Mouse (Mus musculus) stomach, embryonic 16.5 days (tissue): Measurements from ENCODE around the gene Cep112. TPM values are rescaled to one million over a fixed set of nuclear protein-coding genes. Genes with fewer than 3 reads are reported as not detected.

Experiments used
- ATAC-seq: fragments of 200-750 bp; cut with Nextera tagmentation; 2 replicates; pipeline ENCODE4 v1.8.0; 2017; ENCODE audit warnings: moderate number of reproducible peaks, moderate TSS enrichment; ENCODE audit not compliant: insufficient read depth, low FRiP score
- H3K27ac ChIP-seq: fragments of 300-500 bp; sonication (generic); 2 replicates; pipeline ENCODE4 v1.5.1; 2014; ENCODE audit warnings: low read length
- H3K27me3 ChIP-seq: fragments of 300-500 bp; sonication (generic); 2 replicates; pipeline ENCODE4 v1.6.1; 2014; ENCODE audit warnings: low read length, control low read depth, mixed read lengths; ENCODE audit not compliant: control insufficient read depth, insufficient read depth
- H3K36me3 ChIP-seq: fragments of 300-500 bp; sonication (generic); 2 replicates; pipeline ENCODE4 v1.6.1; 2014; ENCODE audit warnings: low read length; ENCODE audit not compliant: control insufficient read depth, insufficient read depth
- H3K4me1 ChIP-seq: fragments of 300-500 bp; sonication (generic); 2 replicates; pipeline ENCODE4 v1.6.1; 2014; ENCODE audit warnings: low read length, control low read depth, mixed read lengths; ENCODE audit not compliant: control insufficient read depth, insufficient read depth
- H3K4me2 ChIP-seq: fragments of 300-500 bp; sonication (generic); 2 replicates; pipeline ENCODE4 v1.6.1; 2014; ENCODE audit warnings: low read depth, low read length, mixed read lengths
- H3K4me3 ChIP-seq: fragments of 300-500 bp; sonication (generic); replicated peaks from 2 replicates; pipeline ENCODE4 v1.5.1; 2014; ENCODE audit warnings: mild to moderate bottlenecking, low read length
- H3K9ac ChIP-seq: fragments of 300-500 bp; sonication (generic); 2 replicates; pipeline ENCODE4 v1.6.1; 2014; ENCODE audit warnings: low read length
- H3K9me3 ChIP-seq: fragments of 300-500 bp; sonication (generic); replicated peaks from 2 replicates; pipeline ENCODE4 v1.6.1; 2016; ENCODE audit warnings: low read length, control low read depth; ENCODE audit not compliant: control insufficient read depth
- WGBS: fragments of 180-500 bp; shearing (Covaris S2); extraction: QIAGEN DNeasy Blood & Tissue Kit; methylation state at CpG from one replicate; pipeline ENCODE4 v1.1.7; 2014; 5-methylcytosine and 5-hydroxymethylcytosine counted together
- polyA plus RNA-seq: library from polyadenylated mRNA; unstranded; fragments of >200 nt; fragmentation: Nextera tagmentation; extraction: Ambion mirVana; gene quantifications from 2 replicates; pipeline ENCODE4 v1.2.1, GENCODE M21; 2015

Gene Cep112
- polyA plus RNA-seq, 1 experiment from 2014 or later, result 9.9 TPM

GRCm38 (mm10) chr11:108396076-108396829 lies 28.7 kb upstream of the Cep112 start:
- Histone ChIP-seq H3K36me3 (no peaks in the 10 kb centered on the region), H3K4me3 (no peak overlapping the region), H3K27me3 (no peaks in the 10 kb centered on the region), H3K9ac (no peak overlapping the region), H3K9me3 (no peaks in the 10 kb centered on the region), H3K4me1 (no peaks in the 10 kb centered on the region), H3K27ac (no peak overlapping the region), H3K4me2 (no peak overlapping the region)
- 61% methylated on average over 7 of the region's 7 CpGs for whole genome bisulfite sequencing
- ATAC-seq, result no peak

GRCm38 (mm10) chr11:108409876-108410644 lies 14.9 kb upstream of the Cep112 start:
- no peaks in the 10 kb centered on the region for H3K9me3 ChIP-seq
- H3K4me1 ChIP-seq, result no peaks in the 10 kb centered on the region
- ATAC-seq, result no peak
- H3K27ac ChIP-seq, result no peak overlapping the region
- H3K4me2 ChIP-seq, result no peak overlapping the region
- H3K36me3 ChIP-seq, result no peaks in the 10 kb centered on the region
- H3K9ac ChIP-seq, result no peak overlapping the region
- no peaks in the 10 kb centered on the region for H3K27me3 ChIP-seq
- H3K4me3 ChIP-seq, result no peak overlapping the region
- 62% methylated on average over 7 of the region's 9 CpGs for WGBS

- Histone ChIP-seq H3K36me3 (no peaks in the 10 kb centered on the region), H3K4me1 (no peaks in the 10 kb centered on the region), H3K4me2 (no peak overlapping the region), H3K9me3 (no peaks in the 10 kb centered on the region), H3K4me3 (no peak overlapping the region), H3K27me3 (no peaks in the 10 kb centered on the region), H3K9ac (no peak overlapping the region), H3K27ac (no peak overlapping the region)
- ATAC-seq, result no peak
- WGBS, result 84% methylated on average over 1 of the region's 1 CpGs
These were observed 8.6 kb upstream of the Cep112 start for GRCm38 (mm10) chr11:108416360-108416759.

- no peak overlapping the region for H3K4me2 ChIP-seq
- no peaks in the 10 kb centered on the region for H3K27me3 ChIP-seq
- H3K36me3 ChIP-seq, result no peaks in the 10 kb centered on the region
- no peak overlapping the region for H3K9ac ChIP-seq
- no peaks in the 10 kb centered on the region for H3K9me3 ChIP-seq
- no peaks in the 10 kb centered on the region for H3K4me1 ChIP-seq
- no peak overlapping the region for H3K4me3 ChIP-seq
- no peak overlapping the region for H3K27ac ChIP-seq
- WGBS, result 23% methylated on average over 1 of the region's 1 CpGs
- no peak for ATAC-seq
These were observed 6.5 kb upstream of the Cep112 start for GRCm38 (mm10) chr11:108418540-108418939.

- Histone ChIP-seq H3K4me2 (no peak overlapping the region), H3K9me3 (no peaks in the 10 kb centered on the region), H3K9ac (no peak overlapping the region), H3K27me3 (no peaks in the 10 kb centered on the region), H3K27ac (no peak overlapping the region), H3K36me3 (no peaks in the 10 kb centered on the region), H3K4me3 (no peak overlapping the region), H3K4me1 (no peaks in the 10 kb centered on the region)
- ATAC-seq, result no peak
- 91% methylated on average over 6 of the region's 6 CpGs for WGBS
These were observed 5.8 kb upstream of the Cep112 start for GRCm38 (mm10) chr11:108419242-108419641.

GRCm38 (mm10) chr11:108420751-108421150 lies 4.2 kb upstream of the Cep112 start:
- ATAC-seq, result no peak
- no peak overlapping the region for H3K4me2 ChIP-seq
- H3K27ac ChIP-seq, result no peak overlapping the region
- no peak overlapping the region for H3K9ac ChIP-seq
- no peaks in the 10 kb centered on the region for H3K36me3 ChIP-seq
- 53% methylated on average over 4 of the region's 4 CpGs for WGBS
- H3K27me3 ChIP-seq, result no peaks in the 10 kb centered on the region
- no peak overlapping the region for H3K4me3 ChIP-seq
- no peaks in the 10 kb centered on the region for H3K9me3 ChIP-seq
- no peaks in the 10 kb centered on the region for H3K4me1 ChIP-seq

- no peak overlapping the region for H3K4me3 ChIP-seq
These were observed 1.8 kb upstream of the Cep112 start for GRCm38 (mm10) chr11:108423221-108423620.

GRCm38 (mm10) chr11:108424111-108424510 lies 881 bp upstream of the Cep112 start:
- H3K36me3 ChIP-seq, result no peaks in the 10 kb centered on the region
- H3K27me3 ChIP-seq, result no peaks in the 10 kb centered on the region
- H3K4me1 ChIP-seq, result peaks cover 9% of the 10 kb centered on the region
- 16% methylated on average over 5 of the region's 5 CpGs for WGBS
- ATAC-seq, result no peak
- no peak overlapping the region for H3K27ac ChIP-seq
- no peaks in the 10 kb centered on the region for H3K9me3 ChIP-seq
- H3K4me3 ChIP-seq, result peak overlapping the region; percentile 57
- H3K4me2 ChIP-seq, result peak overlapping the region; percentile 70
- no peak overlapping the region for H3K9ac ChIP-seq

More at GRCm38 (mm10) chr11:108423221-108423620, 1.8 kb upstream of the Cep112 start:
- no peaks in the 10 kb centered on the region for H3K36me3 ChIP-seq
- no peak for ATAC-seq
- no peak overlapping the region for H3K9ac ChIP-seq
- H3K4me2 ChIP-seq, result no peak overlapping the region
- no peaks in the 10 kb centered on the region for H3K27me3 ChIP-seq
- WGBS, result 73% methylated on average over 7 of the region's 7 CpGs
- peaks cover 9% of the 10 kb centered on the region for H3K4me1 ChIP-seq
- H3K9me3 ChIP-seq, result no peaks in the 10 kb centered on the region
- no peak overlapping the region for H3K27ac ChIP-seq

GRCm38 (mm10) chr11:108425592-108425921 lies 565 bp downstream of the Cep112 start:
- Histone ChIP-seq H3K27ac (no peak overlapping the region), H3K9me3 (no peaks in the 10 kb centered on the region), H3K4me1 (peaks cover 9% of the 10 kb centered on the region), H3K36me3 (no peaks in the 10 kb centered on the region), H3K4me2 (peak overlapping the region; percentile 70), H3K9ac (peak overlapping the region; percentile 79), H3K27me3 (no peaks in the 10 kb centered on the region), H3K4me3 (peak overlapping the region; percentile 57)
- WGBS, result 8% methylated on average over 14 of the region's 14 CpGs
- 0 out of 2 replicates have a peak, but pooled peaks have one; percentile 10 for ATAC-seq
